Mouse (Mus musculus) gastrocnemius, adult 2 months (tissue): ENCODE results near the gene Ntrk2. TPM values are rescaled to one million over a fixed set of nuclear protein-coding genes. Genes with fewer than 3 reads are reported as not detected.

Experiments
- DNase-seq: peaks from one replicate; pipeline ENCODE4 v3.0.0; 2022
- H3K27ac ChIP-seq: fragments of 200-600 bp; 2 replicates; pipeline ENCODE4 v1.8.1; 2022; ENCODE audit warnings: mild to moderate bottlenecking
- H3K4me3 ChIP-seq: fragments of 200-600 bp; 2 replicates; pipeline ENCODE4 v1.8.1; 2022; ENCODE audit warnings: mild to moderate bottlenecking, moderate library complexity
- CTCF ChIP-seq: fragments of 200-600 bp; IDR thresholded peaks from 2 replicates; pipeline ENCODE4 v1.8.1; 2022; ENCODE audit warnings: antibody characterized with exemption, mild to moderate bottlenecking, moderate library complexity
- intact Hi-C: fragments of 180-260 bp; cut with DNase I; formaldehyde crosslinking; loops from one replicate; pipeline ENCODE4 v1.15.1; 2025
- total RNA-seq, 2 experiments: library from RNA; stranded (reverse); gene quantifications; 2 replicates each; pipeline ENCODE4 v1.2.3; 2021

The Ntrk2 gene
- total RNA-seq, 2 experiments from 2014 or later = 3.9 to 4.5 TPM

DNA sequence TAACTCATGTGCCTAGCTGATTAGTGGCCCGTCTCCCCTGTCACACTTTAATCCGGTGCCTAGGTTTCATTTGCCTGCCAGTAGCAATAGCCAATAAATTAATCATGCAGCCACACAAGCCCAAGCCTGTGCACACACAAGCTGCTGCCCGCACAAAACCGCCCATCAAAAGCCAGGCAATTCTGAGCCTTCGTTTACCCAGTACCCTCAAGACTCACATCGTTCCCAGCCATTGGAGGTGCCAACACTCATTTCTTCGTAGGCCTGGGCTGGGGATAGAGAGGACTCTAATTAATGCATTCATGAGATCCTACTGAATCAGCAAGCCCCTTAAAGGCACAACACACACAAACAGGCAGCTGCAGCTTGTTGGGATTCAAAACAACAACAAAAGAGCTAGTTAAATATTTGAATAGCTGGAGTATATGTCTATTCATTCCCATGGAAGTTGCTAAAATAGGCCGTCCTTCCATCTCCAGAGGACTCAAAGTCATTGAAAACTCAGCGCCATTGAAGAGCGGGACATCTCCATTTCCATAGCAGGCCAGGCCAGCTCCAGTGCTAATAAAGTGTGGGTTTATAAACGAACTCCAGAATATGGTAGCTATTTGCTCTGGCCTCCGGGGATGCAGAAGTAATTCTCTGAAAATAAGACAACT, 158.5 kb downstream of the Ntrk2 start:
- no peak for TF ChIP-seq CTCF
- intact Hi-C loops = no loop called here
- no peak overlapping the region for H3K4me3 ChIP-seq
- no peak overlapping the region for H3K27ac ChIP-seq
- no peak for DNase-seq

DNA sequence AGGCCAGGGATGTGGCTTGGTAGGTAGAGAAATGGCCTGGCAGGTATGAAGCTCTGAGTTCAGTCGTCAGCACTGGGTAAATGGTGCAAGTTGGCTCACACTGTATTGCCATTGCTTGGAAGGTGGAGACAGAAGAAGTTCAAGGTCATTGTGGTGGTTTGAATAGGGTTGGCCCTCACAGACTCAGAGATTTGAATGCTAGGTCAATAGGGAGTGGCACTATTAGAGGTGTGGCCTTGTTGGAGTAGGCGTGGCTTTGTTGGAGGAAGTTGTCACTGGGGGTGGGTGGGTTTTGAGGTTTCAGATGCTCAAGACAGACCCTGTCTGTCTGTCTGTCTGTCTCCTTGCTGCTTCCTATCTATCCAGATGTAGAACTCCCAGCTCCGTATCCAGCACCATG, 159.5 kb downstream of the Ntrk2 start:
- intact Hi-C loops = no loop called here
- no peak for TF ChIP-seq CTCF
- DNase-seq = no peak
- H3K27ac ChIP-seq = no peak overlapping the region
- no peak overlapping the region for H3K4me3 ChIP-seq

DNA sequence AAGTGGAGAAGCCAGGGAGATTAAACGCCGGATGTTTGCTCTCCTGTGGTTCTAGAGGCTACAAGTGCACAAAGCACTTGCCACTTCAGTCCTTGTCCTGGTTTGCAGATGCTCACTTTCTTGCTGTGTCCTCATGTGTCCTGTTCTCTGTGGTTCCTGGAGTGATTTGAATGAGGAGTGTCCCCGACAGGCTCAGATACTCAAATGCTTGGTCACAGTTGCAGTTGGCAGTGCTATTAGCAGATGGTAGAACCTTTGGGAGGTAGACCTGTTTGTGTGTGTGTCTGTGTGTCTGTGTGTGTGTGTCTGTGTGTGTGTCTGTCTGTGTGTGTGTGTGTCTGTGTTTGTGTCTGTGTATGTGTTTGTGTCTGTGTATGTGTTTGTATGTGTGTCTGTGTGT, 160.1 kb downstream of the Ntrk2 start:
- intact Hi-C loops = no loop called here
- no peak for TF ChIP-seq CTCF
- H3K27ac ChIP-seq = no peak overlapping the region
- DNase-seq = no peak
- H3K4me3 ChIP-seq = no peak overlapping the region

DNA sequence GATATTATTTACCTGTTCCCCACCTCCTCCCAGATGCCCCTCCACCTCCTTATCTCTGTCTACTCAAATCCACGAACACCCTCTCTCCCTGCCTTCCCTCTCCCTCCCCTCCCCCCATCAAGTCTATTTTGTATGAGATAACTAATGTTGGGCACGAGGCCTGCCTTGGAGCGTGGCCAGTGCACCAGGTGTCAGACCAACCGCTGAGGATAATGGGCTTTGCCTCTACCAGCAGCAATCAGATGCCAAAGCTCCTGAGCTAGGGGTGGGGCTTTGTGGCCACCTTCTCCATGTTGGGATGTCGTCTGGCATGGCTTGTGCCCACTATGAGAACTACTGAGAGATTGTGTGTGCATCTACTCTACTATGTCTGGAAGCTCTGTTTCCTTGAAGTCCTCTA, 161.8 kb downstream of the Ntrk2 start:
- Histone ChIP-seq H3K4me3 (no peak overlapping the region), H3K27ac (no peak overlapping the region)
- intact Hi-C loops = no loop called here
- no peak for TF ChIP-seq CTCF
- DNase-seq = no peak

GRCm38 (mm10) chr13:58971449-58971903, 165.1 kb downstream of the Ntrk2 start:
- Histone ChIP-seq H3K4me3 (no peak overlapping the region), H3K27ac (no peak overlapping the region)
- DNase-seq = no peak
- no peak for TF ChIP-seq CTCF
- intact Hi-C loops = no loop called here

DNA sequence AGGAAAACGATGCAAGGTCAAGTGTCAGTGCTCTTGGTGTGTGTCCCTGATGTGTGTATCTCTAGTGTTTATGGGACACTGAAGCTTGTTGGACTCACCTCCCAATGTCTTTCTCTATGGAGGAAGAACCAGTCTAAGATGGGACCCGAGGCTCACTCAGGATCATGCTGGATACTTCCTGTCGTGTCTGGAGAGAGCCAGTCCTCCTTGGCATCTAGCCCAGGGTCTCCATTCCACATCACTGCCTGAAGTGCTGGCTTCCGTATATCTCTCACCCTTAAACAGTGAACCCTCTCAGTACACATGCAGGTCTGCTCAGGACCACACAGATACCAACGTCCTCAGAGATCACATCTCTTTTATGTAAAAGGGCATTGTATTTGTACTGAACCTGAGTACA, 166.1 kb downstream of the Ntrk2 start:
- no peak overlapping the region for H3K4me3 ChIP-seq
- DNase-seq = no peak
- no peak for TF ChIP-seq CTCF
- no peak overlapping the region for H3K27ac ChIP-seq
- intact Hi-C loops = no loop called here

- intact Hi-C loops = no loop called here
- no peak for TF ChIP-seq CTCF
- no peak for DNase-seq
- Histone ChIP-seq H3K4me3 (no peak overlapping the region), H3K27ac (no peak overlapping the region)
Measured at GRCm38 (mm10) chr13:58996447-58996846, 190.1 kb downstream of the Ntrk2 start.

- intact Hi-C loops = no loop called here
- DNase-seq = no peak
- H3K4me3 ChIP-seq = no peak overlapping the region
- TF ChIP-seq CTCF = no peak
- H3K27ac ChIP-seq = no peak overlapping the region
Measured at GRCm38 (mm10) chr13:58997763-58998162, 191.4 kb downstream of the Ntrk2 start.

DNA sequence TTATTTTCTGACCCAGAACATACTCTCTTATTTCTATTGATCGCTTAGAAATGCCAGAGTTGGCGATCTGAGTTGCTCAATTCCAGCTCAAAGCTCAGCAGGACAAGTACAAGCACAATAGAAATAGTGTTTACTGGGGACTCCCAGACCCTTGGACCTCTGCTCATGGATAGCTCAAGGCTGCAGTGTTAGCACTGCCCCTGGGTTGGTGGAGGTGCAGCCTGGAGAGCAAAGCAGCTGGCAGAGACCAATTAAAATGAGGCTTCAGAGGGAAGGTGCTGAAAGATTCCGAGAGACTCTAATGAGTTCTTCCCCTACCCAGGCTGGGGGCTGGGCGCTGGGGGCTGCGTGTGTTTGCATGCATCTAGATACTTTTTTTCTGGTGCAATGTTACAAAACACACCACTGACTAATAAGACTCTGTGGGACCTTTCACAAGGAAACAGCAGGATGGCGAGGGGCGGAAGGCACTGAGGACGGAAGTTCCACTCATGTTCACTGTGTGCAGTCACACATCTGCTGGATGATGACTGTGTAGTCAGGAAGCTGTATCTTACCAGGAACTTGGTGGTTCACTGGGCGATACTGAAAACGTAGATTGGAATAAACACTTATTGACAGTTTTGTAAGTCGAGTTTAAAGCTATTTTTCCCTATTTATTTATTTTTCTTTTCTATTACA, 193.1 kb downstream of the Ntrk2 start:
- H3K4me3 ChIP-seq = no peak overlapping the region
- no peak overlapping the region for H3K27ac ChIP-seq
- no peak for DNase-seq
- intact Hi-C loops = no loop called here
- no peak for TF ChIP-seq CTCF

DNA sequence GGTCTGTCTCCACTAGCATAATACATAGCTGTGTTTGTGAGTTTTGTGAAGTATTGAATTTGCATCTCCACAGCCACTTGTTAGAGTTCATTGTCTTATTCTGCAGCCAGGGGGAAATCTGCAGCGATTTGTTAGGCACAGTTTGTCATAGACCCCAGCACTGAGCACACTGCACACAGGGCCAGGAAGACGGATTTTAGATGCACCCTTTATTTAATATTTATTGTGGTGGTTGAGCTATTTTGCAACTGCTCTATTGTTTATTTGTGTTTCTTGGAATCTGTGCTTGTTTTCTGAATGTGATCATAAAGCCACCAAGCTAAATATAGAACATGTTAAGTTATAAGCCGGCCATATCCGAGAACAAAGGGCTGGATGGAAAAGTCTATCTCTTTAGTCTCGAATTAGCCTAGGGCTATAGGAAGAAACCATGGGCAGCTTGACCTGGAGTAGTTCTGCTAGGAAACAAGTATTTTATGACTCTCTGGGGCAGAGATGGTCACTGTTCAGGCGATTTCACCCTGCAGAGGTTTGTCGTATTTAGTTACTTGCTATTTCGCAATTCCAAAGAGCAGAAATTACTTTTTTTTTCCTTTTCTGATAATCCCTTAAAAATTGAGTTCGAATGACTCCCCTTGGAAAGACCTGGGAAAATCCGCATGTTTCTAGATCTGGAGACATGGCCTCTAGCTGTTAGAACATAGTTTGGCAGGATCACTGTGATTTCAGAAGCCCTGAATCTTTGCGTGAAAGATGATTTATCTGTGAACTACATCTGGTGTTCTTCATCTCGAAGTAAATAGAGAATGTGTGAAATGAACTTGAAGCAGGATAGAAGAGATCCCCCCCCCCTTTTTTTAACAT, 196.8 kb downstream of the Ntrk2 start:
- H3K27ac ChIP-seq = peak overlapping the region; percentile 59
- no peak for TF ChIP-seq CTCF
- no peak overlapping the region for H3K4me3 ChIP-seq
- DNase-seq = no peak
- intact Hi-C loops = no loop called here

DNA sequence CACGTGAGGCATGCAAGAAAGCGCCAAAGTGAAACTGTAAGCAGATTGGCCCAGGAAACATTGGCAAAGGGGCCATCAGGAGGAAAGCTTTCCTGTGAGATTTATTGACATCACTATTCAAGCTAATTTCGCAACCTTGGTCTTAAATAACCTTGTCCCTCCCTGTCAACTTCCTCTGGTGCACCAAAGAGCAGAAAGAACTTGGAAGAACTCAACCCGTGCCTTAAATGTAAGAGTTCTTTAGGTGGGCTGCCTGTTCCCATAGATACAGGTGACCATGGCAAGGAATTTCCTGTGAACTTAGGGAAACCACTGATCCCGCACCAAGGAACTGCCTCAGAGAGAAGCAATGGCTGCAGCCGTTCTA, 197.4 kb downstream of the Ntrk2 start:
- intact Hi-C loops = no loop called here
- TF ChIP-seq CTCF = no peak
- no peak overlapping the region for H3K4me3 ChIP-seq
- peak overlapping the region; percentile 70 for H3K27ac ChIP-seq
- peak; percentile 41 for DNase-seq

DNA sequence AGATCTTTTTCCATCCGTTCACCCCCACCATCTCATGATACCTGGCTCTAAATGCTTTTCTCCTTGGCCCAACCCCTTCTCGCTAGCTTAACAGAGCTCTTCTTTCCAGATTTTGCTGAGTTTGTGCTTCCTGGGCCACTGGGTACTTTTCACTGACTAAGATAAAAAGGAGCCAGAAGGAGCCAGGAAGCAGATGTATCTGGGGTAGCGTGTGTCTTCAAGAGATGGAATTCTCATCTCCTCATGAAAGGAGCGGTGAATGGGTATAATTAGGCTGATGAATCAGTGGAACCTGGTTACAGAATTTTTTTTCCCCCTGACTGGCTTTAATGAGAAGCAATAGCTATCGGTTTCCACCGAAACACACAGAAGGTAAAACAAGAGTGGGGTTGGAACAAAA, 198.2 kb downstream of the Ntrk2 start:
- Histone ChIP-seq H3K4me3 (no peak overlapping the region), H3K27ac (peak overlapping the region; percentile 70; the same call in 1 of the 2 replicates)
- no peak for TF ChIP-seq CTCF
- intact Hi-C loops = no loop called here
- DNase-seq = no peak

DNA sequence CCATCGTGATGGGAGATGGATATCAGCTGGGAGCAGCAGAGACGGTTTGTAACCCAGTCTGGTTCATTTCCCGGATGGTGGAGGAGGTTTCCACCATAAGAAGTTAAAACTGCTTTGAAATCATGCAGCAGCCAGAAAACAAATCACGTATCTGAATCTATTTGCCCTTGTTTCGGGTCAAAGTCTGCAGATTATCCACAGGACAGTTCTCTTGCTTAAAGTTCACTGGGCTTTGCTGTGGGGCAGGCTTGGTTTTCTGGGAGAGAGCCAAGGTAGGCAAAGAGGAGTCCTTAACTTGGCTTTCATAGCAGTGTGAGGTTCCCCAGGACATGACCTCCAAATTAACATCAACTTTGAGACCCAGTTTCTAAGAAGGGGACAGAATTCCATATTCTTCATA, 203.5 kb downstream of the Ntrk2 start:
- intact Hi-C loops = loop anchor here (10.0 kb wide), 1 partner anchor 115 kb away; no protein-coding TSS in a partner anchor
- no peak overlapping the region for H3K4me3 ChIP-seq
- DNase-seq = no peak
- no peak for TF ChIP-seq CTCF
- H3K27ac ChIP-seq = no peak overlapping the region
